Mouse (Mus musculus): ENCODE data around the gene Slc6a2. TPM values are rescaled to one million over a fixed set of nuclear protein-coding genes. Genes with fewer than 3 reads are reported as not detected.

Gene Slc6a2
- total RNA-seq (2014; fragmentation: Nextera tagmentation) (not detected in 2 replicates), total RNA-seq (2017) (under 0.01 TPM in 1 of 2 replicates, not detected in the other), polyA plus RNA-seq (2012) (not detected in 2 replicates)

DNA sequence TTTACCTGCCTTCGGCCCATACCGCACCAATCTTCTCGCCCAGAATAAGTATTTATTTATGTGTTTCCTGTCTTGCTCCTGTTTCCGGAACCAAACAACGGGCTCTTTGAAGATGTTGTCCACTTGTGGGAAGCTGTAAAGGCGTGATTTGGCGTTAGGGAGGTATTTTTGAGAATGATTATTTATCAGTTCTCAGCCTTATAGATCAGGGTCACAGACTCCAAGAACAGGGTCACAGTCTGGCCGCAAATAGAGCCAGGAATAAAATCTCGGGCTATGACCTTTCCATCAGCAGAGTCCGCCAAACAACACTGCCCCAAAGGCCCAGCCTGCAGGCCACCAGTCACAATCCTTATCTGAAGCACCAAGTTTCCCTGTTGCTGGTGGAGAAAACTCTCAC is at the start of gene Slc6a2:
TSS of gene Slc6a2 (plus strand) at position 301 of the 400 bp plus-strand sequence.
- no peak for TF ChIP-seq POLR2AphosphoS5 (IDR thresholded peaks at IDR 0.05; ENCODE audit: insufficient replicate concordance, low read depth, low read length)
- no peak for TF ChIP-seq GATA1 (IDR thresholded peaks at IDR 0.05; ENCODE audit: borderline replicate concordance, low read length)
- no peak for TF ChIP-seq GATA2 (IDR thresholded peaks at IDR 0.05; ENCODE audit: borderline replicate concordance, low read depth, low read length)
- no peak for TF ChIP-seq TAL1 (conservative IDR thresholded peaks at IDR 0.05; ENCODE audit: low read depth, low read length)
- TF ChIP-seq CTCF (IDR thresholded peaks at IDR 0.05; ENCODE audit: low read depth, low read length): no peak
- Histone ChIP-seq H3K36me3 (replicated peaks) (no peaks in the 10 kb centered on the region), H3K4me1 (ENCODE audit: insufficient read depth, low read depth, low read length) (no peaks in the 10 kb centered on the region), H3K27me3 (ENCODE audit: insufficient read depth, low read length) (no peaks in the 10 kb centered on the region), H3K4me3 (ENCODE audit: low read depth, low read length) (peak within 1 kb of the TSS; percentile 9; the same call in 1 of the 2 replicates), H3K9me3 (replicated peaks) (peaks cover 75% of the 10 kb centered on the region)
- no peak for ATAC-seq (ENCODE audit: extremely low read depth, insufficient number of reproducible peaks, low FRiP score, poor library complexity, severe bottlenecking)
- no peak for DNase-seq (ENCODE audit: low spot score)

DNA sequence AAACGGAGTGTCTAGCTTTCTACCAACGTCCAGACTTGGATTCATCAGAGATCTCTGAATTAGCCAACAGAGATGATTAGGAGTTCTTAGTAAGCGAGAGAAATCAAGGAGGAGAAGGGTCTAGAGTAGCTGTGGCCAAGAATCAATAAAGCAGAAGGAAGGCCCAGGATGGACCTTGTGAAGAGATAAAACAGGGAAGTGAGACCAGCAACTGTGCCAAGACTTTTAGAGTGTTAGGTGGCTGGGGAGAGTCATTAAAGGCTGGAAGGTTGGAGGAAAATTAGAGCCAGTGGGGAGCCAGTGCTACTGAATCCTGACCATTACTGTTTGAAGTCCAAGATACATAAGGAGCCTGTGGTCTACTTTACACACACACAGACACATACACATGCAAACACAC is 48.4 kb upstream of the Slc6a2 start:
- ATAC-seq (ENCODE audit: extremely low read depth, insufficient number of reproducible peaks, low FRiP score, poor library complexity, severe bottlenecking): no peak
- TF ChIP-seq GATA2 (IDR thresholded peaks at IDR 0.05; ENCODE audit: borderline replicate concordance, low read depth, low read length): no peak
- DNase-seq (ENCODE audit: low spot score): no peak
- no peaks in the 10 kb centered on the region for H3K36me3 ChIP-seq (replicated peaks)
- H3K27me3 ChIP-seq (ENCODE audit: insufficient read depth, low read length): no peaks in the 10 kb centered on the region
- no peak overlapping the region for H3K4me3 ChIP-seq (ENCODE audit: low read depth, low read length)
- H3K9me3 ChIP-seq (replicated peaks): peaks cover 25% of the 10 kb centered on the region
- no peaks in the 10 kb centered on the region for H3K4me1 ChIP-seq (ENCODE audit: insufficient read depth, low read depth, low read length)

DNA sequence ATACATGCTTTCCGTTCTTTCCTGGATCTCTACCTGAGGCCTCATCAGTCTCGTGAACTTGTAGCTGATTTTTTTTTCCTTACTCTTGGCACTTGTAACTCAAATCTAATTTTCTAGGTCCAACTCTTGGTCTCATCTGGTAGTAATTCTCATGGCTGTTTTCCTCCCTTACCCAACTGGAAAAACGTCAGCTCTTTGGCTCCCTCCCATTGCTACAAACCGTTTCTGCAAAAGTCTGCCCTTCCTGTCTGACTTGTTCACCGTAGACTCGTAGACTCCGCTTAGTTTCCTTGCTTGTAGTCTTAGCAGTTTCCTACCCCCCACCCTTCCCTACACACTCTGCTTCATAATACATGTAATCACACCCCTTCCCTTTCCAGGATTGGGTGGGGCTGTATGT is 46.5 kb upstream of the Slc6a2 start:
- TF ChIP-seq GATA1 (IDR thresholded peaks at IDR 0.05; ENCODE audit: borderline replicate concordance, low read length): no peak
- TF ChIP-seq GATA2 (IDR thresholded peaks at IDR 0.05; ENCODE audit: borderline replicate concordance, low read depth, low read length): no peak
- no peak for TF ChIP-seq POLR2AphosphoS5 (IDR thresholded peaks at IDR 0.05; ENCODE audit: insufficient replicate concordance, low read depth, low read length)
- TF ChIP-seq TAL1 (conservative IDR thresholded peaks at IDR 0.05; ENCODE audit: low read depth, low read length): no peak
- no peak for TF ChIP-seq CTCF (IDR thresholded peaks at IDR 0.05; ENCODE audit: low read depth, low read length)
- H3K9me3 ChIP-seq (replicated peaks): peaks cover 22% of the 10 kb centered on the region
- no peaks in the 10 kb centered on the region for H3K4me1 ChIP-seq (ENCODE audit: insufficient read depth, low read depth, low read length)
- DNase-seq (ENCODE audit: low spot score) (no peak), ATAC-seq (ENCODE audit: extremely low read depth, insufficient number of reproducible peaks, low FRiP score, poor library complexity, severe bottlenecking) (no peak)
- no peaks in the 10 kb centered on the region for H3K36me3 ChIP-seq (replicated peaks)
- no peak overlapping the region for H3K4me3 ChIP-seq (ENCODE audit: low read depth, low read length)
- H3K27me3 ChIP-seq (ENCODE audit: insufficient read depth, low read length): no peaks in the 10 kb centered on the region

GRCm38 (mm10) chr8:92916082-92916481 is 43.8 kb upstream of the Slc6a2 start:
- peaks cover 20% of the 10 kb centered on the region for H3K9me3 ChIP-seq (replicated peaks)
- no peak for ATAC-seq (ENCODE audit: extremely low read depth, insufficient number of reproducible peaks, low FRiP score, poor library complexity, severe bottlenecking)

DNA sequence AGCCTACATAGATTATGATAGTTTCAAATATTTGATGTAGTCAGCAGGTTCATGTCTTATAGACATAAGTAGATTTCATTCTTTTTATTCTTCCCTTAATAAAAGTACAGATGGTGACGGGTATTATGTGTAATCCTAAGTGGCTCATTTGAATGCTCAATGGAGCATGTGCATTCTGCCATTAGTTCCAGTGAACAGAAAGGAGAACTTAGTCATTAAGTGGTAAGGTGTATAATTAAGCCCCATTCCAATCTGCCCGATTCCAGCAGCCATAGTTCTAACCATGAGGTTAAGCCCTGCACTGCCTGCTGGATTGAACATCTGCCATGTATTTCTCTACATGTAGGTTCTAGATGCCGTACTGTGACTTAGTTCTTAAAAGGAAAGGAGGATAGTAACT is 38.1 kb upstream of the Slc6a2 start:
- TF ChIP-seq POLR2AphosphoS5 (IDR thresholded peaks at IDR 0.05; ENCODE audit: insufficient replicate concordance, low read depth, low read length): no peak
- TF ChIP-seq CTCF (IDR thresholded peaks at IDR 0.05; ENCODE audit: low read depth, low read length): no peak
- no peak for TF ChIP-seq GATA2 (IDR thresholded peaks at IDR 0.05; ENCODE audit: borderline replicate concordance, low read depth, low read length)
- no peak for TF ChIP-seq GATA1 (IDR thresholded peaks at IDR 0.05; ENCODE audit: borderline replicate concordance, low read length)
- TF ChIP-seq TAL1 (conservative IDR thresholded peaks at IDR 0.05; ENCODE audit: low read depth, low read length): no peak
- DNase-seq (ENCODE audit: low spot score) (no peak), ATAC-seq (ENCODE audit: extremely low read depth, insufficient number of reproducible peaks, low FRiP score, poor library complexity, severe bottlenecking) (no peak)
- no peaks in the 10 kb centered on the region for H3K27me3 ChIP-seq (ENCODE audit: insufficient read depth, low read length)
- H3K9me3 ChIP-seq (replicated peaks): peaks cover 13% of the 10 kb centered on the region
- no peaks in the 10 kb centered on the region for H3K4me1 ChIP-seq (ENCODE audit: insufficient read depth, low read depth, low read length)
- no peak overlapping the region for H3K4me3 ChIP-seq (ENCODE audit: low read depth, low read length)
- H3K36me3 ChIP-seq (replicated peaks): no peaks in the 10 kb centered on the region

More at GRCm38 (mm10) chr8:92916082-92916481, 43.8 kb upstream of the Slc6a2 start:
- H3K4me3 ChIP-seq (ENCODE audit: low read depth, low read length): no peak overlapping the region
- H3K4me1 ChIP-seq (ENCODE audit: insufficient read depth, low read depth, low read length): no peaks in the 10 kb centered on the region
- no peak for DNase-seq (ENCODE audit: low spot score)
- no peaks in the 10 kb centered on the region for H3K27me3 ChIP-seq (ENCODE audit: insufficient read depth, low read length)
- TF ChIP-seq CTCF (IDR thresholded peaks at IDR 0.05; ENCODE audit: low read depth, low read length): no peak
- TF ChIP-seq POLR2AphosphoS5 (IDR thresholded peaks at IDR 0.05; ENCODE audit: insufficient replicate concordance, low read depth, low read length): no peak
- no peak for TF ChIP-seq TAL1 (conservative IDR thresholded peaks at IDR 0.05; ENCODE audit: low read depth, low read length)
- no peak for TF ChIP-seq GATA2 (IDR thresholded peaks at IDR 0.05; ENCODE audit: borderline replicate concordance, low read depth, low read length)
- no peak for TF ChIP-seq GATA1 (IDR thresholded peaks at IDR 0.05; ENCODE audit: borderline replicate concordance, low read length)
- no peaks in the 10 kb centered on the region for H3K36me3 ChIP-seq (replicated peaks)

GRCm38 (mm10) chr8:92928986-92929385 is 30.9 kb upstream of the Slc6a2 start:
- H3K36me3 ChIP-seq (replicated peaks): no peaks in the 10 kb centered on the region
- peaks cover 8% of the 10 kb centered on the region for H3K9me3 ChIP-seq (replicated peaks)
- H3K27me3 ChIP-seq (ENCODE audit: insufficient read depth, low read length): no peaks in the 10 kb centered on the region
- no peak overlapping the region for H3K4me3 ChIP-seq (ENCODE audit: low read depth, low read length)
- H3K4me1 ChIP-seq (ENCODE audit: insufficient read depth, low read depth, low read length): no peaks in the 10 kb centered on the region
- no peak for TF ChIP-seq GATA1 (IDR thresholded peaks at IDR 0.05; ENCODE audit: borderline replicate concordance, low read length)
- no peak for TF ChIP-seq GATA2 (IDR thresholded peaks at IDR 0.05; ENCODE audit: borderline replicate concordance, low read depth, low read length)
- TF ChIP-seq TAL1 (conservative IDR thresholded peaks at IDR 0.05; ENCODE audit: low read depth, low read length): no peak
- TF ChIP-seq POLR2AphosphoS5 (IDR thresholded peaks at IDR 0.05; ENCODE audit: insufficient replicate concordance, low read depth, low read length): no peak
- no peak for TF ChIP-seq CTCF (IDR thresholded peaks at IDR 0.05; ENCODE audit: low read depth, low read length)
- ATAC-seq (ENCODE audit: extremely low read depth, insufficient number of reproducible peaks, low FRiP score, poor library complexity, severe bottlenecking): no peak
- no peak for DNase-seq (ENCODE audit: low spot score)
